Mouse (Mus musculus) kidney, postnatal 0 days (tissue): ENCODE measurements around the gene Zmat5. TPM values are rescaled to one million over a fixed set of nuclear protein-coding genes. Genes with fewer than 3 reads are reported as not detected.
"Not testable (repeated sequence)": the region's sequence is repeated elsewhere in the genome, so short reads cannot be mapped to it uniquely, and the experiment has no call there.

Experiments
- ATAC-seq: fragments of 200-750 bp; cut with Nextera tagmentation; replicated peaks from 2 replicates; pipeline ENCODE4 v1.8.0; 2017; ENCODE audit warnings: low read depth, moderate number of reproducible peaks, moderate TSS enrichment, moderate library complexity; ENCODE audit not compliant: low FRiP score
- DNase-seq: peaks from one replicate; pipeline ENCODE4 v3.0.0-alpha.2; 2016; ENCODE audit warnings: low spot score
- H3K27ac ChIP-seq: fragments of 300-500 bp; sonication (generic); 2 replicates; pipeline ENCODE4 v1.5.1; 2014; ENCODE audit warnings: mild to moderate bottlenecking
- H3K27me3 ChIP-seq: fragments of 300-500 bp; sonication (generic); 2 replicates; pipeline ENCODE4 v1.6.1; 2014; ENCODE audit warnings: low read length, mixed read lengths; ENCODE audit not compliant: insufficient read depth
- H3K36me3 ChIP-seq: fragments of 300-500 bp; sonication (generic); 2 replicates; pipeline ENCODE4 v1.6.1; 2014; ENCODE audit warnings: low read length, mixed read lengths; ENCODE audit not compliant: insufficient read depth
- H3K4me1 ChIP-seq: fragments of 300-500 bp; sonication (generic); replicated peaks from 2 replicates; pipeline ENCODE4 v1.6.1; 2014; ENCODE audit warnings: antibody characterized with exemption, low read length, mixed read lengths; ENCODE audit not compliant: insufficient read depth
- H3K4me2 ChIP-seq: fragments of 300-500 bp; sonication (generic); 2 replicates; pipeline ENCODE4 v1.6.1; 2014; ENCODE audit warnings: mild to moderate bottlenecking, low read length, moderate library complexity, mixed read lengths
- H3K4me3 ChIP-seq: fragments of 300-500 bp; sonication (generic); replicated peaks from 2 replicates; pipeline ENCODE4 v1.5.1; 2014; ENCODE audit warnings: low read depth, low read length
- H3K9ac ChIP-seq: fragments of 300-500 bp; sonication (generic); 2 replicates; pipeline ENCODE4 v1.6.1; 2014; ENCODE audit warnings: low read depth, low read length
- H3K9me3 ChIP-seq: fragments of 300-500 bp; sonication (generic); replicated peaks from 2 replicates; pipeline ENCODE4 v1.6.1; 2016; ENCODE audit warnings: low read length, inconsistent platforms, mixed read lengths
- CTCF ChIP-seq: IDR thresholded peaks from 2 replicates; pipeline ENCODE4 v1.5.1; 2016; ENCODE audit warnings: antibody characterized with exemption, low read depth, mild to moderate bottlenecking, moderate library complexity
- WGBS: fragments of 180-500 bp; shearing (Covaris S2); extraction: QIAGEN DNeasy Blood & Tissue Kit; methylation state at CpG from one replicate; pipeline ENCODE4 v1.1.7; 2014; 5-methylcytosine and 5-hydroxymethylcytosine counted together
- polyA plus RNA-seq: library from polyadenylated mRNA; unstranded; fragments of >200 nt; fragmentation: Nextera tagmentation; extraction: Ambion mirVana; gene quantifications from 2 replicates; pipeline ENCODE4 v1.2.1, GENCODE M21; 2015

Gene Zmat5
- polyA plus RNA-seq, 1 experiment from 2014 or later = 81.7 TPM

DNA sequence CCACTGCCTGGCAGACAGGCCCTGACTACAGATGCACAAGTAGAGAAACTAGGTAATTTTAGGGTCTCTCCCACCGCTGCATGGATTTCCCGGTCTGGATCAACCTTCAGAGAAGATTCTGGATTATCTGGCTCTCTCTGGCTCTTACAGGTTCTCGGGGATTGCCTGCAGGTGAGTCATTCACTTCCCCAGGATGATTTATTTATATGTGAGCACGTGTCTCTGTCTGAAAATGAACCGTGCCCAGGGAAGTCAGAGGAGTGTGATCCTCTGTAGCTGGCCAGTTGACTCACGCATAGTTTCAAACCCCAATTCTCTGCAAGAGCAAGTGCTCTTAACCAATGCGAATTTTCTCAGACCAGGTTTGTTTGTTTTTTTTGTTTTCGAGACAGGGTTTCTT, 3.8 kb upstream of the Zmat5 start:
- H3K27me3 ChIP-seq = no peaks in the 10 kb centered on the region
- H3K9ac ChIP-seq = no peak overlapping the region
- H3K36me3 ChIP-seq = peaks cover 7% of the 10 kb centered on the region; the same call in 1 of the 2 replicates
- TF ChIP-seq CTCF = no peak
- DNase-seq (no peak), ATAC-seq (no peak)
- no peak overlapping the region for H3K4me2 ChIP-seq
- no peaks in the 10 kb centered on the region for H3K9me3 ChIP-seq
- WGBS = 71% methylated on average over 8 of the region's 8 CpGs
- no peak overlapping the region for H3K4me3 ChIP-seq
- no peak overlapping the region for H3K27ac ChIP-seq
- H3K4me1 ChIP-seq = no peaks in the 10 kb centered on the region; the same call in none of the 2 replicates

- H3K4me1 ChIP-seq = no peaks in the 10 kb centered on the region; the same call in none of the 2 replicates
- peaks cover 7% of the 10 kb centered on the region; the same call in 1 of the 2 replicates for H3K36me3 ChIP-seq
- DNase-seq (no peak), ATAC-seq (peak; percentile 57; the same call in 1 of the 2 replicates)
- peak overlapping the region; percentile 94 for H3K4me2 ChIP-seq
- H3K27ac ChIP-seq = peak overlapping the region; percentile 85
- no peaks in the 10 kb centered on the region for H3K9me3 ChIP-seq
- WGBS = 4% methylated on average over 12 of the region's 12 CpGs
- TF ChIP-seq CTCF = peak; percentile 15; the same call in 1 of the 2 replicates
- H3K9ac ChIP-seq = peak overlapping the region; percentile 90
- peak overlapping the region; percentile 82 for H3K4me3 ChIP-seq
- H3K27me3 ChIP-seq = no peaks in the 10 kb centered on the region
These were observed 798 bp upstream of the Zmat5 start for GRCm38 (mm10) chr11:4703688-4704071.

DNA sequence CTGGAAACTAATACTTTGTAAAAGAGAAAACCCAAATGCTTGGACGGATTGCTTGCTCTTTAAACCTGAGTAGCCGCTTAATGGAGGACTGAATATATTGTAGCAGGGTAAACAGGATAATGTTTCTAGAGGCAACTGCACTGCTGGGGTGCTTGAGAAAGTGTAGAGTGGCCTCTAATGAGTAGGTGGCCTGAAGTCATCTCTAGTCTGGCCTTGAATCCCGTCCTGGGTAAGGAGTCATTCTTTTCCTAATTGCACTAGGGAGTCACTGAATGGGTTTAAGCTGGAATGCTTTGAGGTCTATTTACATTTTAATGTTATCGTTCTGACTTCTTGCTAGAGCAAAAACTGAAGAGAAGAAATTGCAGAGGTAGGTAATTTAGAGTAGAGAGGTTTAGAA, 700 bp downstream of the Zmat5 start:
- H3K9me3 ChIP-seq = no peaks in the 10 kb centered on the region
- H3K27ac ChIP-seq = peak overlapping the region; percentile 79
- H3K36me3 ChIP-seq = peaks cover 7% of the 10 kb centered on the region; the same call in 1 of the 2 replicates
- no peaks in the 10 kb centered on the region; the same call in none of the 2 replicates for H3K4me1 ChIP-seq
- WGBS = 3% methylated on average over 4 of the region's 4 CpGs
- H3K27me3 ChIP-seq = no peaks in the 10 kb centered on the region
- H3K9ac ChIP-seq = peak overlapping the region; percentile 67
- no peak for ATAC-seq
- peak; percentile 46 for DNase-seq
- no peak for TF ChIP-seq CTCF
- peak overlapping the region; percentile 82 for H3K4me3 ChIP-seq
- H3K4me2 ChIP-seq = peak overlapping the region; percentile 94

DNA sequence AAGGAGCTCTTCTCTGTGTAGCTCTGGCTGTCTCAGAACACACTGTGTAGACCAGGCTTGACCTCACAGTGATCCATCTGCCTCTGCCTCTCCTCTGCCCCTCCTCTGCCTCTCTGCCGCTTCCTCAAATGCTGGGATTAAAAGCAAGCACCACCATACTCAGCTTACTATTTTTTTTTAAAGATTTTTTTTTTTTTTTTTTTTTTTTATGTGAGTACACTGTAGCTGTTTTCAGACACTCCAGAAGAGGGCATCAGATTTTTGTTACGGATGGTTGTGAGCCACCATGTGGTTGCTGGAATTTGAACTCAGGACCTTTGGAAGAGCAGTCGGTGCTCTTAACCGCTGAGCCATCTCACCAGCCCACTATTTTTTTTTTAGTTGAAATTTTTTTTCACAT, 5.7 kb downstream of the Zmat5 start:
- H3K9me3 ChIP-seq, H3K9ac ChIP-seq, H3K4me1 ChIP-seq, H3K27me3 ChIP-seq, H3K27ac ChIP-seq, H3K36me3 ChIP-seq, ATAC-seq, H3K4me3 ChIP-seq, DNase-seq, H3K4me2 ChIP-seq: not testable (repeated sequence)
- 81% methylated on average over 4 of the region's 4 CpGs for whole genome bisulfite sequencing

DNA sequence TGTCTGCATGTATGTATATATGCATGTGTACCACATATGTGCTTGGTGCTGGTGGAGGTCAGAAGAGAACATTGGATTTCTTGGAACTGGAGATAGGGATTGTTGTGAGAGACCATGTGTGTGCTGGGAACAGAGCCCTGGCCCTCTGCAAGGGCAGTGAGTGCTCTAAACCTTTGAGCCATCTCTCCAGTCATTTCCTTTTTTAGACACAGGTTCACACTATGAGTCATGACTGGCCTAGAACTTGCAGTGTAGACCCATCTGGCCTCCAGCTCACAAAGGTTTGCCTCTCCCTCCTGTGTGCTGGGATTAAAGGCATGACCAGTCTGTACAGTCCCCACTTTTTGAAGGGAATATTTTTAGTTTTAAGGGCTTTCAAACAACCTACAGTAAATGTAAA, 8.3 kb downstream of the Zmat5 start:
- Histone ChIP-seq H3K4me1 (no peaks in the 10 kb centered on the region), H3K9ac (no peak overlapping the region), H3K4me2 (no peak overlapping the region), H3K27me3 (no peaks in the 10 kb centered on the region), H3K4me3 (no peak overlapping the region), H3K27ac (no peak overlapping the region), H3K36me3 (no peaks in the 10 kb centered on the region), H3K9me3 (no peaks in the 10 kb centered on the region)
- no peak for DNase-seq
- ATAC-seq = no peak
- TF ChIP-seq CTCF = no peak

DNA sequence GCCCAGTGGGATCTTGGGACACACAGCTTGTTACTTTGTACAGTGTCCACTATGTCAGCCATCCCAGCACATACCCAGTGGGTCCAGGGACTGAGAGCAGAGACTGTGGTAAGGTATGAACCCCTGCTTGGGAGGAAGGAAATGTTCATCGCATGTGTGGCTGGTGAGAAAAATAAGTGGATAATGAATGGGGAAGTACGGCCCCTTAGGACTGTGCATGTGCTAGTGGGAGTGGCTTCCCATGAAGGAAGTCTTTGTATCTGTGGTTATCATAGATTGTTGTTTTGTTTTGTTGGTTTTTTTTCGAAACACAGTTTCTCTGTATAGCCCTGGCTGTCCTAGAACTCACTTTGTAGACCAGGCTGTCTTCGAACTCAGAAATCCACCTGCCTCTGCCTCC, 10.2 kb downstream of the Zmat5 start:
- Histone ChIP-seq H3K27me3 (no peaks in the 10 kb centered on the region), H3K4me1 (no peaks in the 10 kb centered on the region), H3K36me3 (no peaks in the 10 kb centered on the region), H3K9ac (no peak overlapping the region), H3K4me3 (no peak overlapping the region), H3K27ac (no peak overlapping the region), H3K9me3 (no peaks in the 10 kb centered on the region), H3K4me2 (no peak overlapping the region)
- TF ChIP-seq CTCF = no peak
- WGBS = 81% methylated on average over 4 of the region's 4 CpGs
- ATAC-seq (no peak), DNase-seq (no peak)

GRCm38 (mm10) chr11:4715596-4715995, 11.1 kb downstream of the Zmat5 start:
- no peak overlapping the region for H3K27ac ChIP-seq
- H3K4me1 ChIP-seq = no peaks in the 10 kb centered on the region
- WGBS = 58% methylated on average over 4 of the region's 4 CpGs
- H3K36me3 ChIP-seq = no peaks in the 10 kb centered on the region
- DNase-seq = no peak
- H3K27me3 ChIP-seq = no peaks in the 10 kb centered on the region
- no peak for TF ChIP-seq CTCF
- no peaks in the 10 kb centered on the region for H3K9me3 ChIP-seq
- no peak overlapping the region for H3K4me2 ChIP-seq
- no peak overlapping the region for H3K9ac ChIP-seq
- ATAC-seq = no peak
- H3K4me3 ChIP-seq = no peak overlapping the region
